Mouse (Mus musculus) heart, postnatal 0 days (tissue): ENCODE data around the gene Prc1. TPM values are rescaled to one million over a fixed set of nuclear protein-coding genes. Genes with fewer than 3 reads are reported as not detected.

ENCODE experiments used
- ATAC-seq: fragments of 200-750 bp; cut with Nextera tagmentation; 2 replicates; pipeline ENCODE4 v1.8.0; 2017; ENCODE audit warnings: low read depth, moderate number of reproducible peaks, moderate library complexity; ENCODE audit not compliant: insufficient read depth
- DNase-seq: peaks from one replicate; pipeline ENCODE4 v3.0.0-alpha.2; 2016; ENCODE audit warnings: low spot score
- H3K27ac ChIP-seq: fragments of 300-500 bp; sonication (generic); 2 replicates; pipeline ENCODE4 v1.5.1; 2014; ENCODE audit warnings: low read depth, mild to moderate bottlenecking
- H3K27me3 ChIP-seq: fragments of 300-500 bp; sonication (generic); 2 replicates; pipeline ENCODE4 v1.6.1; 2014; ENCODE audit warnings: low read length, mixed read lengths; ENCODE audit not compliant: control insufficient read depth, insufficient read depth
- H3K36me3 ChIP-seq: fragments of 300-500 bp; sonication (generic); replicated peaks from 2 replicates; pipeline ENCODE4 v1.6.1; 2014; ENCODE audit warnings: low read length, mixed read lengths; ENCODE audit not compliant: control insufficient read depth, insufficient read depth
- H3K4me1 ChIP-seq: fragments of 300-500 bp; sonication (generic); 2 replicates; pipeline ENCODE4 v1.6.1; 2014; ENCODE audit warnings: antibody characterized with exemption; ENCODE audit not compliant: control insufficient read depth, insufficient read depth
- H3K4me2 ChIP-seq: fragments of 300-500 bp; sonication (generic); 2 replicates; pipeline ENCODE4 v1.6.1; 2014; ENCODE audit warnings: low read depth, mild to moderate bottlenecking, low read length, moderate library complexity
- H3K4me3 ChIP-seq: fragments of 300-500 bp; sonication (generic); 2 replicates; pipeline ENCODE4 v1.5.1; 2014; ENCODE audit warnings: low read depth, low read length
- H3K9ac ChIP-seq: fragments of 300-500 bp; sonication (generic); replicated peaks from 2 replicates; pipeline ENCODE4 v1.6.1; 2014; ENCODE audit warnings: low read depth, low read length, mixed read lengths
- H3K9me3 ChIP-seq: fragments of 300-500 bp; sonication (generic); replicated peaks from 2 replicates; pipeline ENCODE4 v1.6.1; 2016; ENCODE audit warnings: low read length; ENCODE audit not compliant: control insufficient read depth
- CTCF ChIP-seq: IDR thresholded peaks from 2 replicates; pipeline ENCODE4 v1.5.1; 2016; ENCODE audit warnings: antibody characterized with exemption, control low read depth, low read depth
- EP300 ChIP-seq: IDR thresholded peaks from 2 replicates; pipeline ENCODE4 v1.6.1; 2016; ENCODE audit warnings: antibody characterized with exemption, low read depth
- WGBS: fragments of 180-500 bp; shearing (Covaris S2); extraction: QIAGEN DNeasy Blood & Tissue Kit; methylation state at CpG from one replicate; pipeline ENCODE4 v1.1.7; 2014; 5-methylcytosine and 5-hydroxymethylcytosine counted together
- polyA plus RNA-seq: library from polyadenylated mRNA; unstranded; fragments of >200 nt; fragmentation: Nextera tagmentation; extraction: Ambion mirVana; gene quantifications from 2 replicates; pipeline ENCODE4 v1.2.1, GENCODE M21; 2015
- total RNA-seq: library from RNA; depleted of rRNA; stranded (reverse); fragments of >200 nt; gene quantifications from 2 replicates; pipeline ENCODE4 v1.2.3, GENCODE M21; 2014; ENCODE audit warnings: low replicate concordance

Gene Prc1
- total and polyA plus RNA-seq, 2 experiments from 2014 or later, result 49.4 to 59.9 TPM

- H3K36me3 ChIP-seq, result peaks cover 75% of the 10 kb centered on the region
- H3K4me2 ChIP-seq, result no peak overlapping the region
- H3K4me1 ChIP-seq, result no peaks in the 10 kb centered on the region
- no peaks in the 10 kb centered on the region for H3K9me3 ChIP-seq
- no peak for TF ChIP-seq CTCF
- no peak for TF ChIP-seq EP300
- H3K27ac ChIP-seq, result no peak overlapping the region
- H3K4me3 ChIP-seq, result no peak overlapping the region
- H3K9ac ChIP-seq, result no peak overlapping the region
- no peaks in the 10 kb centered on the region for H3K27me3 ChIP-seq
- 91% methylated on average over 6 of the region's 6 CpGs for WGBS
- DNase-seq, result no peak
- ATAC-seq, result no peak
Measured at GRCm38 (mm10) chr7:80285725-80286124, 8.5 kb upstream of the Prc1 start.

GRCm38 (mm10) chr7:80287736-80288135 lies 6.5 kb upstream of the Prc1 start:
- no peak overlapping the region for H3K4me3 ChIP-seq
- DNase-seq (no peak), ATAC-seq (no peak)
- no peaks in the 10 kb centered on the region for H3K27me3 ChIP-seq
- 91% methylated on average over 10 of the region's 10 CpGs for WGBS
- no peak overlapping the region for H3K27ac ChIP-seq
- no peak overlapping the region for H3K4me2 ChIP-seq
- no peak overlapping the region for H3K9ac ChIP-seq
- peaks cover 73% of the 10 kb centered on the region for H3K36me3 ChIP-seq
- no peak for TF ChIP-seq EP300
- no peak for TF ChIP-seq CTCF
- H3K9me3 ChIP-seq, result no peaks in the 10 kb centered on the region
- H3K4me1 ChIP-seq, result no peaks in the 10 kb centered on the region

- WGBS, result 7% methylated on average over 37 of the region's 37 CpGs
- Histone ChIP-seq H3K27me3 (no peaks in the 10 kb centered on the region), H3K4me2 (peak overlapping the region; percentile 90), H3K4me1 (no peaks in the 10 kb centered on the region; the same call in 1 of the 2 replicates), H3K36me3 (peaks cover 10% of the 10 kb centered on the region; the same call in 1 of the 2 replicates), H3K9ac (peak overlapping the region; percentile 79), H3K4me3 (peak overlapping the region; percentile 84), H3K27ac (peak overlapping the region; percentile 82), H3K9me3 (no peaks in the 10 kb centered on the region)
- ATAC-seq (peak; percentile 49), DNase-seq (peak; percentile 27)
- TF ChIP-seq CTCF (no peak), EP300 (no peak)
Measured at GRCm38 (mm10) chr7:80294764-80295648, 756 bp downstream of the Prc1 start.

- H3K27me3 ChIP-seq, result no peaks in the 10 kb centered on the region
- 90% methylated on average over 6 of the region's 6 CpGs for WGBS
- ATAC-seq (no peak), DNase-seq (no peak)
- no peak overlapping the region for H3K27ac ChIP-seq
- H3K4me2 ChIP-seq, result 0 out of 2 replicates have a peak overlapping the region, but pooled peaks have one; percentile 15
- H3K9ac ChIP-seq, result no peak overlapping the region
- peaks cover 7% of the 10 kb centered on the region for H3K36me3 ChIP-seq
- no peaks in the 10 kb centered on the region for H3K9me3 ChIP-seq
- H3K4me1 ChIP-seq, result no peaks in the 10 kb centered on the region; the same call in 1 of the 2 replicates
- no peak overlapping the region for H3K4me3 ChIP-seq
- TF ChIP-seq CTCF, result no peak
- TF ChIP-seq EP300, result no peak
Measured at GRCm38 (mm10) chr7:80296462-80296861, 2.2 kb downstream of the Prc1 start.

GRCm38 (mm10) chr7:80297041-80297440 lies 2.8 kb downstream of the Prc1 start:
- Histone ChIP-seq H3K36me3 (peaks cover 13% of the 10 kb centered on the region), H3K27ac (no peak overlapping the region), H3K4me1 (no peaks in the 10 kb centered on the region; the same call in 1 of the 2 replicates), H3K4me3 (no peak overlapping the region), H3K27me3 (no peaks in the 10 kb centered on the region), H3K4me2 (no peak overlapping the region), H3K9me3 (no peaks in the 10 kb centered on the region), H3K9ac (no peak overlapping the region)
- no peak for ATAC-seq
- WGBS, result 43% methylated on average over 3 of the region's 3 CpGs
- no peak for DNase-seq
- no peak for TF ChIP-seq EP300
